Mouse (Mus musculus) heart, postnatal 0 days (tissue): ENCODE results near the gene Rbms1.

Source experiments
- CTCF ChIP-seq: IDR thresholded peaks from 2 replicates; pipeline ENCODE4 v1.5.1; 2016; ENCODE audit warnings: antibody characterized with exemption, control low read depth, low read depth
- EP300 ChIP-seq: IDR thresholded peaks from 2 replicates; pipeline ENCODE4 v1.6.1; 2016; ENCODE audit warnings: antibody characterized with exemption, low read depth

DNA sequence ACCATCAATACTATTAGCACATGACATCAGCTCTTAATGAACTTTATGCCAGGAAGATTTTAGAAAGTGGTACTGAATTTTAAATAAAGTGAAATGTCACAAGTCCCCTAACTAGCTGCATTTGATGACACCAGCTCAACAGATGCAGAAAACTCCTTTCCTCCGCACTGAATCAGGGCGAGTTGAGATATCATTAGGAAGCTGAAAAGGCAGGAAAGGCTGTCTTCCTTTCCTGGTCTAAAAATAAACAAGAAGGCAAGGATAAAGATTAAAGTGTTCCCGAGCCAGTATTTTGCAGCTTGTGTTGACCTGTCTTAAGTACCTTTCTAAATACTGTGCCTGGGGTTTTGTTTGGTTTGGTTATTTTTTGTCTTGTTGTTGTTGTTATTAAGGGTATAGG is 42.9 kb downstream of the Rbms1 start:
- TF ChIP-seq CTCF (no peak), EP300 (no peak)
